Mouse (Mus musculus) thymus, adult 2 months (tissue): ENCODE measurements around the gene Ccnd1. TPM values are rescaled to one million over a fixed set of nuclear protein-coding genes. Genes with fewer than 3 reads are reported as not detected.
A peak's percentile ranks its signal among the peaks of the same experiment; 100 is the strongest.
"Not testable (repeated sequence)": the region's sequence is repeated elsewhere in the genome, so short reads cannot be mapped to it uniquely, and the experiment has no call there.

Experiments used
- DNase-seq: peaks from one replicate; pipeline ENCODE4 v3.0.0; 2021
- H3K27ac ChIP-seq: fragments of 200-500 bp; 2 replicates; pipeline ENCODE4 v1.5.1; 2012; ENCODE audit warnings: low read length, control low read depth; ENCODE audit not compliant: control insufficient read depth, insufficient read depth
- H3K27me3 ChIP-seq: fragments of 200-500 bp; 2 replicates; pipeline ENCODE4 v1.6.1; 2012; ENCODE audit warnings: mild to moderate bottlenecking, low read length, moderate library complexity, mixed read lengths; ENCODE audit not compliant: control insufficient read depth, insufficient read depth
- H3K36me3 ChIP-seq: fragments of 200-500 bp; 2 replicates; pipeline ENCODE4 v1.6.1; 2012; ENCODE audit warnings: mild to moderate bottlenecking, low read length, moderate library complexity; ENCODE audit not compliant: control insufficient read depth, insufficient read depth
- H3K4me1 ChIP-seq: fragments of 200-500 bp; replicated peaks from 2 replicates; pipeline ENCODE4 v1.6.1; 2012; ENCODE audit warnings: low read length; ENCODE audit not compliant: control insufficient read depth, insufficient read depth
- H3K4me3 ChIP-seq: fragments of 200-500 bp; 2 replicates; pipeline ENCODE4 v1.5.1; 2012; ENCODE audit warnings: mild to moderate bottlenecking, low read length, control low read depth, moderate library complexity; ENCODE audit not compliant: control insufficient read depth, insufficient read depth
- CTCF ChIP-seq: fragments of 200-500 bp; IDR thresholded peaks from 2 replicates; pipeline ENCODE4 v1.5.1; 2012; ENCODE audit warnings: mild to moderate bottlenecking, control low read depth, low read length, moderate library complexity, borderline replicate concordance; ENCODE audit not compliant: control insufficient read depth, poor library complexity, insufficient read depth; ENCODE audit errors: extremely low read depth
- POLR2A ChIP-seq: fragments of 200-500 bp; IDR thresholded peaks from 2 replicates; pipeline ENCODE4 v1.6.1; 2012; ENCODE audit warnings: mild to moderate bottlenecking, low read length, control low read depth, moderate library complexity; ENCODE audit not compliant: control insufficient read depth, poor library complexity, insufficient read depth; ENCODE audit errors: extremely low read depth
- WGBS: fragments of 180-500 bp; shearing (Covaris S2); methylation state at CpG from one replicate; pipeline ENCODE4 v1.1.7; 2018; 5-methylcytosine and 5-hydroxymethylcytosine counted together
- polyA plus RNA-seq: library from polyadenylated mRNA; depleted of rRNA; stranded (reverse); fragments of >200 nt; gene quantifications from 2 replicates; pipeline ENCODE4 v1.2.3, GENCODE M21; 2012

Ccnd1 gene
- polyA plus RNA-seq, 1 experiment, result 21.7 TPM

GRCm38 (mm10) chr7:144912897-144913296, 26.8 kb downstream of the Ccnd1 start:
- H3K4me1 ChIP-seq, result peaks cover 5% of the 10 kb centered on the region
- no peak for TF ChIP-seq POLR2A
- no peak for DNase-seq
- no peak overlapping the region for H3K4me3 ChIP-seq
- no peaks in the 10 kb centered on the region; the same call in 1 of the 2 replicates for H3K27me3 ChIP-seq
- H3K27ac ChIP-seq, result no peak overlapping the region
- whole genome bisulfite sequencing, result 90% methylated on average over 4 of the region's 4 CpGs
- no peaks in the 10 kb centered on the region for H3K36me3 ChIP-seq

GRCm38 (mm10) chr7:144911121-144911520, 28.6 kb downstream of the Ccnd1 start:
- H3K36me3 ChIP-seq, result no peaks in the 10 kb centered on the region
- WGBS, result 82% methylated on average over 1 of the region's 1 CpGs
- peaks cover 5% of the 10 kb centered on the region for H3K4me1 ChIP-seq
- TF ChIP-seq POLR2A, result no peak
- TF ChIP-seq CTCF, result no peak
- H3K27ac ChIP-seq, result no peak overlapping the region
- no peaks in the 10 kb centered on the region; the same call in 1 of the 2 replicates for H3K27me3 ChIP-seq
- no peak overlapping the region for H3K4me3 ChIP-seq
- no peak for DNase-seq

GRCm38 (mm10) chr7:144908705-144909104, 31.0 kb downstream of the Ccnd1 start:
- no peak for TF ChIP-seq CTCF
- TF ChIP-seq POLR2A, result no peak
- DNase-seq, result no peak
- H3K4me3 ChIP-seq, result no peak overlapping the region
- H3K27me3 ChIP-seq, result no peaks in the 10 kb centered on the region; the same call in 1 of the 2 replicates
- H3K36me3 ChIP-seq, result no peaks in the 10 kb centered on the region
- no peak overlapping the region for H3K27ac ChIP-seq
- WGBS, result 72% methylated on average over 7 of the region's 7 CpGs
- no peaks in the 10 kb centered on the region for H3K4me1 ChIP-seq

- Histone ChIP-seq H3K27ac (no peak overlapping the region), H3K27me3 (no peaks in the 10 kb centered on the region; the same call in 1 of the 2 replicates), H3K36me3 (no peaks in the 10 kb centered on the region), H3K4me1 (no peaks in the 10 kb centered on the region), H3K4me3 (no peak overlapping the region)
- 17% methylated on average over 8 of the region's 8 CpGs for WGBS
- DNase-seq, result no peak
- no peak for TF ChIP-seq CTCF
- TF ChIP-seq POLR2A, result no peak
These were observed 31.9 kb downstream of the Ccnd1 start for GRCm38 (mm10) chr7:144907793-144908192.

- H3K4me1 ChIP-seq, result no peaks in the 10 kb centered on the region
- no peaks in the 10 kb centered on the region; the same call in 1 of the 2 replicates for H3K27me3 ChIP-seq
- DNase-seq, result peak; percentile 53
- TF ChIP-seq CTCF (peak; percentile 88), POLR2A (no peak)
- H3K4me3 ChIP-seq, result no peak overlapping the region
- no peak overlapping the region for H3K27ac ChIP-seq
- 14% methylated on average over 28 of the region's 28 CpGs for WGBS
- H3K36me3 ChIP-seq, result no peaks in the 10 kb centered on the region
These were observed 32.9 kb downstream of the Ccnd1 start for GRCm38 (mm10) chr7:144906708-144907397.

- not testable (repeated sequence) for H3K36me3 ChIP-seq, H3K27ac ChIP-seq, H3K4me1 ChIP-seq, H3K27me3 ChIP-seq, H3K4me3 ChIP-seq, DNase-seq
- 95% methylated on average over 3 of the region's 3 CpGs for WGBS
These were observed 34.2 kb downstream of the Ccnd1 start for GRCm38 (mm10) chr7:144905514-144905913.

GRCm38 (mm10) chr7:144898506-144898905, 41.2 kb downstream of the Ccnd1 start:
- peaks cover 5% of the 10 kb centered on the region; the same call in 1 of the 2 replicates for H3K4me1 ChIP-seq
- TF ChIP-seq CTCF (no peak), POLR2A (no peak)
- 96% methylated on average over 6 of the region's 6 CpGs for WGBS
- no peak overlapping the region for H3K4me3 ChIP-seq
- peaks cover 16% of the 10 kb centered on the region; the same call in 1 of the 2 replicates for H3K27me3 ChIP-seq
- H3K27ac ChIP-seq, result no peak overlapping the region
- no peaks in the 10 kb centered on the region for H3K36me3 ChIP-seq
- no peak for DNase-seq
